In the genomic region with DNA sequence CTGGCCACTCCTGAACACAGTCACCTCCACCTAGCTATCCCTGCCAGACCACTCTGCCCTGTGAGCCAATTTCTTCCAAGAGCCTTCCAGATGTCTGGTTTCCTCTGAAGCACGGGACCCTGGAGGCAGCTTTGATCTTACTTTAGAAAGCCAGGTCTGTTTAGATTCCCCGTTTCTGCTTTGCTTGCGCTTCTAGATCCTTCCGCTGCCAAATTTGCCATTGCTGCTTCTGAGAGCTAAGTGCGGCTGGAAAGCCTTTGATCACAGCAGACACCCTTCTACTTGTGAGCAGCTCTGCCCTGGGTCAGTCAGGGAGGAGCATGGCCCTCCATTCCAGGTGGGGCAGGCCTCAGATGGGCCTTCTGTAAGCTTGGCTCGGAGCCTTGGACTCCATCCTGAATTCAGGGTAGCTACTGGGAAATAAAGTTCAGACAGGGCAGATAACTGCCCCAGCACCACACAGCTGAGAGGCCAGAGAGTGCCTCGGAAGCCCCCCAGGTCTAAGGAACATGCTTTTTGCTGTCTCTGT, we compare ENCODE assay signal across 21 mouse cellular contexts. TPM values are rescaled to one million over a fixed set of nuclear protein-coding genes. Genes with fewer than 3 reads are reported as not detected.
DNase-seq lines count a peak whose midpoint lies in the region; ATAC-seq and TF ChIP-seq lines count a peak whose summit lies in the region.
"Had no signal": no experiment of that assay in that cellular context is flagged by ENCODE, and none has a peak within 500 bp of the region (broad histone marks: within the 10 kb centered on the region; RNA-seq: fewer than 3 reads in every experiment).

No protein-coding gene starts in this region.

- no peak for DNase-seq in hindbrain, embryonic 14.5 days (ENCODE audit: low spot score)
- peak; percentile 55 for DNase-seq in lung, embryonic 14.5 days
- DNase-seq in lung, postnatal 36 days = no peak
- no peak for DNase-seq in stomach, postnatal 0 days (ENCODE audit: low spot score)
- DNase-seq in urinary bladder, postnatal 4 days (ENCODE audit: low spot score in 2 of 2) = no peak
- DNase-seq: adrenal gland, postnatal 14 days; cerebellum, adult 2 months; cerebellum, postnatal 10 days; embryo, embryonic 11 days; gastrocnemius, postnatal 10 days; heart, adult 18-20 months had no signal

- TF ChIP-seq EP300 in stomach, postnatal 0 days (optimal IDR thresholded peaks at IDR 0.05) = no peak

- H3K9me3 ChIP-seq in hindbrain, embryonic 12.5 days (replicated peaks) = no peaks in the 10 kb centered on the region
- H3K9me3 ChIP-seq in hindbrain, embryonic 14.5 days (ENCODE audit: control insufficient read depth, low read length) = no peaks in the 10 kb centered on the region
- no peaks in the 10 kb centered on the region for H3K9me3 ChIP-seq in lung, embryonic 14.5 days (ENCODE audit: low read depth, low read length)
- no peaks in the 10 kb centered on the region for H3K9me3 ChIP-seq in stomach, embryonic 16.5 days (replicated peaks; ENCODE audit: control insufficient read depth, low read length)
- H3K9me3 ChIP-seq in stomach, postnatal 0 days (ENCODE audit: control insufficient read depth, low read length) = no peaks in the 10 kb centered on the region
- H3K9me3 ChIP-seq: embryonic facial prominence, embryonic 12.5 days; forebrain, embryonic 12.5 days; hindbrain, embryonic 10.5 days had no signal

- no peak overlapping the region for H3K9ac ChIP-seq in hindbrain, embryonic 12.5 days
- H3K9ac ChIP-seq in hindbrain, embryonic 14.5 days = no peak overlapping the region
- H3K9ac ChIP-seq in lung, embryonic 14.5 days = no peak overlapping the region
- H3K9ac ChIP-seq in stomach, embryonic 16.5 days (ENCODE audit: low read length) = no peak overlapping the region
- no peak overlapping the region for H3K9ac ChIP-seq in stomach, postnatal 0 days (ENCODE audit: low read length)
- H3K9ac ChIP-seq: embryonic facial prominence, embryonic 12.5 days; forebrain, embryonic 12.5 days had no signal

- H3K4me2 ChIP-seq in hindbrain, embryonic 12.5 days (replicated peaks) = no peak overlapping the region
- H3K4me2 ChIP-seq in hindbrain, embryonic 14.5 days (replicated peaks) = no peak overlapping the region
- no peak overlapping the region for H3K4me2 ChIP-seq in lung, embryonic 14.5 days
- H3K4me2 ChIP-seq in stomach, embryonic 16.5 days (ENCODE audit: low read depth, low read length) = no peak overlapping the region
- H3K4me2 ChIP-seq in stomach, postnatal 0 days (replicated peaks; ENCODE audit: low read depth) = no peak overlapping the region
- H3K4me2 ChIP-seq: embryonic facial prominence, embryonic 12.5 days; forebrain, embryonic 12.5 days; heart, embryonic 11.5 days had no signal

- no peak for ATAC-seq in hindbrain, embryonic 12.5 days (ENCODE audit: low FRiP score)
- no peak for ATAC-seq in hindbrain, embryonic 14.5 days (ENCODE audit: low FRiP score)
- peak; percentile 63 for ATAC-seq in lung, embryonic 14.5 days (ENCODE audit: insufficient read depth)
- ATAC-seq in stomach, embryonic 16.5 days (ENCODE audit: insufficient read depth, low FRiP score) = peak; percentile 31; the same call in 1 of the 2 replicates
- no peak for ATAC-seq in stomach, postnatal 0 days (ENCODE audit: low FRiP score, low TSS enrichment)
- ATAC-seq: activated CD4-positive, CD25-positive, alpha-beta regulatory T cell, adult 4 months; forebrain, embryonic 16.5 days; Patski had no signal

- H3K4me3 ChIP-seq in hindbrain, embryonic 12.5 days = no peak overlapping the region
- no peak overlapping the region for H3K4me3 ChIP-seq in hindbrain, embryonic 14.5 days (replicated peaks; ENCODE audit: low read length)
- H3K4me3 ChIP-seq in lung, embryonic 14.5 days (ENCODE audit: low read depth, low read length) = no peak overlapping the region
- H3K4me3 ChIP-seq in stomach, embryonic 16.5 days (replicated peaks; ENCODE audit: low read length) = no peak overlapping the region
- no peak overlapping the region for H3K4me3 ChIP-seq in stomach, postnatal 0 days (ENCODE audit: low read depth, low read length)
- H3K4me3 ChIP-seq: embryonic facial prominence, embryonic 12.5 days; forebrain, embryonic 12.5 days; hindbrain, embryonic 10.5 days had no signal

- peak overlapping the region; percentile 23; the same call in 1 of the 2 replicates for H3K27ac ChIP-seq in hindbrain, embryonic 12.5 days
- no peak overlapping the region for H3K27ac ChIP-seq in hindbrain, embryonic 14.5 days
- no peak overlapping the region for H3K27ac ChIP-seq in lung, embryonic 14.5 days (ENCODE audit: low read depth)
- H3K27ac ChIP-seq in stomach, embryonic 16.5 days (ENCODE audit: low read length) = no peak overlapping the region
- H3K27ac ChIP-seq in stomach, postnatal 0 days (replicated peaks) = no peak overlapping the region
- H3K27ac ChIP-seq: embryonic facial prominence, embryonic 12.5 days; forebrain, embryonic 12.5 days; hindbrain, embryonic 10.5 days had no signal

- H3K27me3 ChIP-seq in hindbrain, embryonic 12.5 days = no peaks in the 10 kb centered on the region
- H3K27me3 ChIP-seq in hindbrain, embryonic 14.5 days (ENCODE audit: control insufficient read depth, insufficient read depth, low read length) = no peaks in the 10 kb centered on the region
- H3K27me3 ChIP-seq in lung, embryonic 14.5 days (ENCODE audit: insufficient read depth, low read length) = no peaks in the 10 kb centered on the region
- no peaks in the 10 kb centered on the region for H3K27me3 ChIP-seq in stomach, embryonic 16.5 days (ENCODE audit: control insufficient read depth, insufficient read depth, low read length)
- no peaks in the 10 kb centered on the region for H3K27me3 ChIP-seq in stomach, postnatal 0 days (ENCODE audit: control insufficient read depth, insufficient read depth, low read length)
- H3K27me3 ChIP-seq: embryonic facial prominence, embryonic 12.5 days; forebrain, embryonic 12.5 days; Patski had no signal

- WGBS in hindbrain, embryonic 12.5 days = 65% methylated on average over 7 of the region's 7 CpGs
- WGBS in hindbrain, embryonic 14.5 days = 81% methylated on average over 7 of the region's 7 CpGs
- 28% methylated on average over 7 of the region's 7 CpGs for WGBS in lung, embryonic 14.5 days
- 40% methylated on average over 7 of the region's 7 CpGs for WGBS in stomach, embryonic 16.5 days
- WGBS in stomach, postnatal 0 days = 40% methylated on average over 7 of the region's 7 CpGs

- peaks cover 47% of the 10 kb centered on the region for H3K36me3 ChIP-seq in hindbrain, embryonic 12.5 days
- peaks cover 63% of the 10 kb centered on the region for H3K36me3 ChIP-seq in hindbrain, embryonic 14.5 days (replicated peaks; ENCODE audit: control insufficient read depth, insufficient read depth)
- no peaks in the 10 kb centered on the region for H3K36me3 ChIP-seq in lung, embryonic 14.5 days (ENCODE audit: insufficient read depth)
- no peaks in the 10 kb centered on the region for H3K36me3 ChIP-seq in stomach, embryonic 16.5 days (ENCODE audit: control insufficient read depth, insufficient read depth, low read length)
- no peaks in the 10 kb centered on the region for H3K36me3 ChIP-seq in stomach, postnatal 0 days (ENCODE audit: control insufficient read depth, insufficient read depth, low read length)
- H3K36me3 ChIP-seq: embryonic facial prominence, embryonic 12.5 days had no signal

- no peak for TF ChIP-seq CTCF in lung, embryonic 14.5 days (IDR thresholded peaks at IDR 0.05; ENCODE audit: low read depth)
- no peak for TF ChIP-seq CTCF in stomach, postnatal 0 days (IDR thresholded peaks at IDR 0.05; ENCODE audit: low read depth)

- H3K4me1 ChIP-seq in hindbrain, embryonic 12.5 days = no peaks in the 10 kb centered on the region
- no peaks in the 10 kb centered on the region for H3K4me1 ChIP-seq in hindbrain, embryonic 14.5 days (replicated peaks; ENCODE audit: control insufficient read depth, insufficient read depth, low read length)
- H3K4me1 ChIP-seq in lung, embryonic 14.5 days (ENCODE audit: insufficient read depth) = no peaks in the 10 kb centered on the region
- peaks cover 4% of the 10 kb centered on the region; the same call in 1 of the 2 replicates for H3K4me1 ChIP-seq in stomach, embryonic 16.5 days (ENCODE audit: control insufficient read depth, insufficient read depth, low read length)
- H3K4me1 ChIP-seq in stomach, postnatal 0 days (replicated peaks; ENCODE audit: control insufficient read depth, insufficient read depth) = no peaks in the 10 kb centered on the region

RNA-seq across cellular contexts. Expression of a gene that starts 18.2 kb away (rescaled TPM):
- polyA plus RNA-seq in hindbrain, embryonic 12.5 days (2016; fragmentation: Nextera tagmentation; extraction: Ambion mirVana) = 0.46 and 0.64 TPM in 2 replicates
- polyA plus RNA-seq in hindbrain, embryonic 14.5 days (2014; fragmentation: Nextera tagmentation; extraction: Ambion mirVana) = 1.3 TPM in 1 of 2 replicates, not detected in the other
- not detected in 2 replicates for polyA plus RNA-seq in lung, embryonic 14.5 days (2014; fragmentation: Nextera tagmentation; extraction: Ambion mirVana)
- not detected in 2 replicates for polyA plus RNA-seq in stomach, embryonic 16.5 days (2015; fragmentation: Nextera tagmentation; extraction: Ambion mirVana)
- polyA plus RNA-seq in stomach, postnatal 0 days (2015; fragmentation: Nextera tagmentation; extraction: Ambion mirVana) = not detected in 2 replicates
- polyA plus RNA-seq: activated CD4-positive, CD25-positive, alpha-beta regulatory T cell, adult 4 months; cerebellum, adult 2 months; forebrain, embryonic 12.5 days; forebrain, embryonic 16.5 days; frontal cortex, adult 2 months; heart, embryonic 11.5 days; hindbrain, embryonic 10.5 days; Patski had no signal

RNA-seq across cellular contexts. Expression of a gene that starts 47.3 kb away (rescaled TPM):
- polyA plus RNA-seq in hindbrain, embryonic 12.5 days (2016; fragmentation: Nextera tagmentation; extraction: Ambion mirVana) = 44.1 and 45.8 TPM in 2 replicates
- 63.5 and 72.0 TPM in 2 replicates for polyA plus RNA-seq in hindbrain, embryonic 14.5 days (2014; fragmentation: Nextera tagmentation; extraction: Ambion mirVana)
- 7.3 and 8.4 TPM in 2 replicates for polyA plus RNA-seq in lung, embryonic 14.5 days (2014; fragmentation: Nextera tagmentation; extraction: Ambion mirVana)
- 4.8 and 5.4 TPM in 2 replicates for polyA plus RNA-seq in stomach, embryonic 16.5 days (2015; fragmentation: Nextera tagmentation; extraction: Ambion mirVana)
- 5.5 and 6.1 TPM in 2 replicates for polyA plus RNA-seq in stomach, postnatal 0 days (2015; fragmentation: Nextera tagmentation; extraction: Ambion mirVana)
- polyA plus RNA-seq: activated CD4-positive, CD25-positive, alpha-beta regulatory T cell, adult 4 months had no signal

Comparison
In these comparisons a context has a peak if more than half of its experiments do, and no peak if none do; other contexts are left out.
1. ATAC-seq: peak in lung, embryonic 14.5 days (single experiment) and stomach, embryonic 16.5 days (single experiment); none in hindbrain, embryonic 12.5 days (single experiment), hindbrain, embryonic 14.5 days (single experiment) and stomach, postnatal 0 days (single experiment).